Mouse (Mus musculus) lung, postnatal 0 days (tissue): Measurements from ENCODE around the gene Gfer. TPM values are rescaled to one million over a fixed set of nuclear protein-coding genes. Genes with fewer than 3 reads are reported as not detected.

Source experiments
- ATAC-seq: fragments of 200-750 bp; cut with Nextera tagmentation; 2 replicates; pipeline ENCODE4 v1.8.0; 2017; ENCODE audit warnings: moderate library complexity
- DNase-seq: peaks from one replicate; pipeline ENCODE4 v3.0.0-alpha.2; 2016; ENCODE audit warnings: low spot score
- H3K27ac ChIP-seq: fragments of 300-500 bp; sonication (generic); 2 replicates; pipeline ENCODE4 v1.5.1; 2014; ENCODE audit warnings: antibody characterized with exemption, mild to moderate bottlenecking, low read length, mixed read lengths
- H3K27me3 ChIP-seq: fragments of 300-500 bp; sonication (generic); replicated peaks from 2 replicates; pipeline ENCODE4 v1.6.1; 2014; ENCODE audit warnings: low read length, mixed read lengths; ENCODE audit not compliant: insufficient read depth
- H3K36me3 ChIP-seq: fragments of 300-500 bp; sonication (generic); 2 replicates; pipeline ENCODE4 v1.6.1; 2014; ENCODE audit warnings: low read length, mixed read lengths; ENCODE audit not compliant: insufficient read depth
- H3K4me1 ChIP-seq: fragments of 300-500 bp; sonication (generic); 2 replicates; pipeline ENCODE4 v1.6.1; 2014; ENCODE audit warnings: antibody characterized with exemption, low read depth, low read length, mixed read lengths; ENCODE audit not compliant: insufficient read depth
- H3K4me2 ChIP-seq: fragments of 300-500 bp; sonication (generic); replicated peaks from 2 replicates; pipeline ENCODE4 v1.6.1; 2014; ENCODE audit warnings: low read depth, mild to moderate bottlenecking, low read length, moderate library complexity, mixed read lengths
- H3K4me3 ChIP-seq: fragments of 300-500 bp; sonication (generic); 2 replicates; pipeline ENCODE4 v1.5.1; 2014; ENCODE audit warnings: low read depth, low read length
- H3K9ac ChIP-seq: fragments of 300-500 bp; sonication (generic); replicated peaks from 2 replicates; pipeline ENCODE4 v1.6.1; 2014; ENCODE audit warnings: low read depth, mild to moderate bottlenecking
- H3K9me3 ChIP-seq: fragments of 300-500 bp; sonication (generic); 2 replicates; pipeline ENCODE4 v1.6.1; 2016; ENCODE audit warnings: low read length, mixed read lengths
- CTCF ChIP-seq: IDR thresholded peaks from 2 replicates; pipeline ENCODE4 v1.5.1; 2016; ENCODE audit warnings: antibody characterized with exemption, mild to moderate bottlenecking
- EP300 ChIP-seq: IDR thresholded peaks from 2 replicates; pipeline ENCODE4 v1.6.1; 2016; ENCODE audit warnings: antibody characterized with exemption, mild to moderate bottlenecking, control low read depth
- WGBS: fragments of 180-500 bp; shearing (Covaris S2); extraction: QIAGEN DNeasy Blood & Tissue Kit; methylation state at CpG from one replicate; pipeline ENCODE4 v1.1.7; 2014; 5-methylcytosine and 5-hydroxymethylcytosine counted together
- polyA plus RNA-seq: library from polyadenylated mRNA; unstranded; fragments of >200 nt; fragmentation: Nextera tagmentation; extraction: Ambion mirVana; gene quantifications from 2 replicates; pipeline ENCODE4 v1.2.1, GENCODE M21; 2015

Gene Gfer
- polyA plus RNA-seq, 1 experiment from 2014 or later = 26.1 TPM

- ATAC-seq (no peak), DNase-seq (peak; percentile 63)
- H3K36me3 ChIP-seq = peaks cover 10% of the 10 kb centered on the region; the same call in 1 of the 2 replicates
- H3K4me3 ChIP-seq = no peak overlapping the region
- H3K4me2 ChIP-seq = no peak overlapping the region
- H3K4me1 ChIP-seq = no peaks in the 10 kb centered on the region
- H3K9ac ChIP-seq = no peak overlapping the region
- whole genome bisulfite sequencing = 10% methylated on average over 5 of the region's 5 CpGs
- H3K9me3 ChIP-seq = no peaks in the 10 kb centered on the region
- H3K27me3 ChIP-seq = no peaks in the 10 kb centered on the region
- no peak overlapping the region for H3K27ac ChIP-seq
- TF ChIP-seq EP300 (no peak), CTCF (no peak)
These were observed 2.0 kb upstream of the Gfer start for GRCm38 (mm10) chr17:24697985-24698384.

- Histone ChIP-seq H3K4me3 (peak overlapping the region; percentile 69), H3K9ac (peak overlapping the region; percentile 59), H3K36me3 (0 out of 2 replicates have a peak, but pooled peaks cover 3% of the 10 kb centered on the region), H3K4me1 (no peaks in the 10 kb centered on the region), H3K4me2 (peak overlapping the region; percentile 82), H3K9me3 (no peaks in the 10 kb centered on the region), H3K27ac (peak overlapping the region; percentile 78), H3K27me3 (0 out of 2 replicates have a peak, but pooled peaks cover 2% of the 10 kb centered on the region)
- 6% methylated on average over 46 of the region's 51 CpGs for WGBS
- TF ChIP-seq EP300 = no peak
- no peak for TF ChIP-seq CTCF
- ATAC-seq = no peak
- no peak for DNase-seq
These were observed 488 bp downstream of the Gfer start for GRCm38 (mm10) chr17:24695326-24696010.

GRCm38 (mm10) chr17:24692385-24692784 lies 3.6 kb downstream of the Gfer start:
- Histone ChIP-seq H3K4me3 (no peak overlapping the region), H3K9me3 (no peaks in the 10 kb centered on the region), H3K27me3 (peaks cover 13% of the 10 kb centered on the region; the same call in 1 of the 2 replicates), H3K27ac (no peak overlapping the region), H3K4me1 (peaks cover 5% of the 10 kb centered on the region; the same call in 1 of the 2 replicates), H3K4me2 (no peak overlapping the region), H3K36me3 (no peaks in the 10 kb centered on the region), H3K9ac (no peak overlapping the region)
- TF ChIP-seq CTCF (no peak), EP300 (no peak)
- ATAC-seq (no peak), DNase-seq (no peak)
- 73% methylated on average over 5 of the region's 5 CpGs for WGBS

GRCm38 (mm10) chr17:24689251-24690081 lies 6.5 kb downstream of the Gfer start, which contains the start of gene Syngr3:
Gene Syngr3 (minus strand): TSS chr17:24689955.
- peaks cover 13% of the 10 kb centered on the region; the same call in 1 of the 2 replicates for H3K27me3 ChIP-seq
- ATAC-seq (no peak), DNase-seq (no peak)
- no peaks in the 10 kb centered on the region for H3K9me3 ChIP-seq
- under 1% methylated on average over 43 of the region's 55 CpGs for WGBS
- H3K4me3 ChIP-seq = peak within 1 kb of the TSS; percentile 27
- H3K4me2 ChIP-seq = peak within 1 kb of the TSS; percentile 52
- TF ChIP-seq EP300 (no peak), CTCF (no peak)
- H3K36me3 ChIP-seq = no peaks in the 10 kb centered on the region
- H3K4me1 ChIP-seq = peaks cover 5% of the 10 kb centered on the region; the same call in 1 of the 2 replicates
- H3K9ac ChIP-seq = 0 out of 2 replicates have a peak within 1 kb of the TSS, but pooled peaks have one; percentile 8
- H3K27ac ChIP-seq = no peak within 1 kb of the TSS

GRCm38 (mm10) chr17:24687599-24687998 lies 8.4 kb downstream of the Gfer start:
- TF ChIP-seq EP300 (no peak), CTCF (no peak)
- H3K4me2 ChIP-seq = peak overlapping the region; percentile 49
- H3K9me3 ChIP-seq = no peaks in the 10 kb centered on the region
- peaks cover 5% of the 10 kb centered on the region; the same call in 1 of the 2 replicates for H3K4me1 ChIP-seq
- no peak overlapping the region; the same call in 1 of the 2 replicates for H3K9ac ChIP-seq
- H3K27ac ChIP-seq = no peak overlapping the region
- no peaks in the 10 kb centered on the region for H3K36me3 ChIP-seq
- 22% methylated on average over 23 of the region's 23 CpGs for WGBS
- ATAC-seq (no peak), DNase-seq (no peak)
- H3K4me3 ChIP-seq = peak overlapping the region; percentile 27
- H3K27me3 ChIP-seq = peaks cover 13% of the 10 kb centered on the region; the same call in 1 of the 2 replicates

GRCm38 (mm10) chr17:24687146-24687595 lies 8.8 kb downstream of the Gfer start:
- H3K4me1 ChIP-seq = peaks cover 5% of the 10 kb centered on the region; the same call in 1 of the 2 replicates
- peak overlapping the region; percentile 27 for H3K4me3 ChIP-seq
- ATAC-seq (peak; percentile 81), DNase-seq (peak; percentile 53)
- H3K9me3 ChIP-seq = no peaks in the 10 kb centered on the region
- H3K4me2 ChIP-seq = peak overlapping the region; percentile 49
- no peak for TF ChIP-seq EP300
- no peak for TF ChIP-seq CTCF
- WGBS = 1% methylated on average over 25 of the region's 25 CpGs
- peaks cover 13% of the 10 kb centered on the region; the same call in 1 of the 2 replicates for H3K27me3 ChIP-seq
- H3K27ac ChIP-seq = no peak overlapping the region
- no peak overlapping the region; the same call in 1 of the 2 replicates for H3K9ac ChIP-seq
- no peaks in the 10 kb centered on the region for H3K36me3 ChIP-seq
